Mouse (Mus musculus) embryonic facial prominence, embryonic 10.5 days (tissue): ENCODE measurements around the gene Tmem81. TPM values are rescaled to one million over a fixed set of nuclear protein-coding genes. Genes with fewer than 3 reads are reported as not detected.
A peak's percentile ranks its signal among the peaks of the same experiment; 100 is the strongest.

Experiments
- DNase-seq: peaks from one replicate; pipeline ENCODE4 v3.0.0-alpha.2; 2017; ENCODE audit warnings: low spot score
- H3K27ac ChIP-seq: fragments of 300-500 bp; sonication (generic); replicated peaks from 2 replicates; pipeline ENCODE4 v1.5.1; 2016; ENCODE audit warnings: mild to moderate bottlenecking
- H3K27me3 ChIP-seq: fragments of 300-500 bp; sonication (generic); replicated peaks from 2 replicates; pipeline ENCODE4 v1.6.1; 2016; ENCODE audit warnings: low read depth, mild to moderate bottlenecking; ENCODE audit not compliant: poor library complexity, severe bottlenecking
- H3K36me3 ChIP-seq: fragments of 300-500 bp; sonication (generic); replicated peaks from 2 replicates; pipeline ENCODE4 v1.6.1; 2016; ENCODE audit warnings: mild to moderate bottlenecking, moderate library complexity
- H3K4me1 ChIP-seq: fragments of 300-500 bp; sonication (generic); 2 replicates; pipeline ENCODE4 v1.6.1; 2016
- H3K4me3 ChIP-seq: fragments of 300-500 bp; sonication (generic); 2 replicates; pipeline ENCODE4 v1.5.1; 2016; ENCODE audit warnings: mild to moderate bottlenecking, moderate library complexity
- H3K9me3 ChIP-seq: fragments of 300-500 bp; sonication (generic); 2 replicates; pipeline ENCODE4 v1.6.1; 2016; ENCODE audit warnings: mild to moderate bottlenecking
- WGBS: fragments of 180-500 bp; shearing (Covaris S2); methylation state at CpG from one replicate; pipeline ENCODE4 v1.1.7; 2016; 5-methylcytosine and 5-hydroxymethylcytosine counted together
- polyA plus RNA-seq: library from polyadenylated mRNA; unstranded; fragments of >200 nt; fragmentation: Nextera tagmentation; extraction: Ambion mirVana; gene quantifications from 2 replicates; pipeline ENCODE4 v1.2.1, GENCODE M21; 2016

Gene Tmem81
- polyA plus RNA-seq, 1 experiment from 2014 or later = 2.1 TPM

GRCm38 (mm10) chr1:132541171-132541823 lies 35.3 kb downstream of the Tmem81 start:
- Histone ChIP-seq H3K27me3 (peaks cover 94% of the 10 kb centered on the region), H3K4me1 (peaks cover 34% of the 10 kb centered on the region), H3K36me3 (no peaks in the 10 kb centered on the region), H3K4me3 (peak overlapping the region; percentile 54), H3K27ac (peak overlapping the region; percentile 40; the same call in 1 of the 2 replicates), H3K9me3 (no peaks in the 10 kb centered on the region)
- DNase-seq = peak; percentile 84
- 3% methylated on average over 14 of the region's 14 CpGs for WGBS

GRCm38 (mm10) chr1:132541824-132542599 lies 36.0 kb downstream of the Tmem81 start:
- WGBS = 9% methylated on average over 5 of the region's 5 CpGs
- H3K27ac ChIP-seq = peak overlapping the region; percentile 40; the same call in 1 of the 2 replicates

GRCm38 (mm10) chr1:132542762-132543306 lies 36.8 kb downstream of the Tmem81 start, which contains the start of gene Cntn2:
Gene Cntn2, minus strand, starts transcription at chr1:132543256.
- Histone ChIP-seq H3K4me1 (peaks cover 31% of the 10 kb centered on the region), H3K27me3 (peaks cover 87% of the 10 kb centered on the region), H3K27ac (peak within 1 kb of the TSS; percentile 14; the same call in 1 of the 2 replicates), H3K4me3 (peak within 1 kb of the TSS; percentile 54), H3K9me3 (no peaks in the 10 kb centered on the region), H3K36me3 (no peaks in the 10 kb centered on the region)
- 2% methylated on average over 30 of the region's 30 CpGs for WGBS
- peak; percentile 71 for DNase-seq

More at GRCm38 (mm10) chr1:132541824-132542599, 36.0 kb downstream of the Tmem81 start:
- DNase-seq = no peak
- Histone ChIP-seq H3K36me3 (no peaks in the 10 kb centered on the region), H3K4me1 (peaks cover 34% of the 10 kb centered on the region), H3K9me3 (no peaks in the 10 kb centered on the region), H3K4me3 (peak overlapping the region; percentile 54), H3K27me3 (peaks cover 92% of the 10 kb centered on the region)

- H3K36me3 ChIP-seq = no peaks in the 10 kb centered on the region
- no peak overlapping the region for H3K27ac ChIP-seq
- H3K4me3 ChIP-seq = no peak overlapping the region
- H3K4me1 ChIP-seq = peaks cover 30% of the 10 kb centered on the region
- H3K27me3 ChIP-seq = peaks cover 81% of the 10 kb centered on the region
- no peak for DNase-seq
- WGBS = 74% methylated on average over 8 of the region's 8 CpGs
- no peaks in the 10 kb centered on the region for H3K9me3 ChIP-seq
Measured at GRCm38 (mm10) chr1:132543789-132544188, 37.8 kb downstream of the Tmem81 start.

GRCm38 (mm10) chr1:132557901-132558631 lies 52.0 kb downstream of the Tmem81 start:
- H3K27ac ChIP-seq = peak overlapping the region; percentile 67; the same call in 1 of the 2 replicates
- H3K27me3 ChIP-seq = peaks cover 37% of the 10 kb centered on the region
- H3K9me3 ChIP-seq = no peaks in the 10 kb centered on the region
- peak; percentile 55 for DNase-seq
- H3K4me1 ChIP-seq = peaks cover 36% of the 10 kb centered on the region
- H3K4me3 ChIP-seq = no peak overlapping the region
- H3K36me3 ChIP-seq = no peaks in the 10 kb centered on the region
- WGBS = 34% methylated on average over 9 of the region's 9 CpGs

Other genes with a start within 250 kb of the Tmem81 start
- 0.46 and 0.58 TPM in 2 replicates for gene Klhdc8a, start 207.6 kb upstream of the Tmem81 start, polyA plus RNA-seq
- gene Nuak2, start 190.1 kb upstream of the Tmem81 start, polyA plus RNA-seq = 12.6 and 19.6 TPM in 2 replicates
- 10.2 and 11.7 TPM in 2 replicates for gene Tmcc2, start 114.9 kb upstream of the Tmem81 start, polyA plus RNA-seq
- 13.2 and 13.5 TPM in 2 replicates for gene Dstyk, start 88.7 kb upstream of the Tmem81 start, polyA plus RNA-seq
- 61.9 and 66.2 TPM in 2 replicates for gene Rbbp5, start 28.9 kb upstream of the Tmem81 start, polyA plus RNA-seq
- 14.7 and 15.1 TPM in 2 replicates for gene Cntn2, start 37.0 kb downstream of the Tmem81 start, polyA plus RNA-seq
- gene Nfasc, start 235.6 kb downstream of the Tmem81 start, polyA plus RNA-seq = 5.2 and 6.4 TPM in 2 replicates